Mouse (Mus musculus) lung, embryonic 16.5 days (tissue): Measurements from ENCODE around the gene Cenpx. TPM values are rescaled to one million over a fixed set of nuclear protein-coding genes. Genes with fewer than 3 reads are reported as not detected.
"Not testable (repeated sequence)": the region's sequence is repeated elsewhere in the genome, so short reads cannot be mapped to it uniquely, and the experiment has no call there.

Source experiments
- ATAC-seq: fragments of 200-750 bp; cut with Nextera tagmentation; 2 replicates; pipeline ENCODE4 v1.8.0; 2017; ENCODE audit warnings: low read depth, mild to moderate bottlenecking, moderate library complexity
- H3K27ac ChIP-seq: fragments of 300-500 bp; sonication (generic); 2 replicates; pipeline ENCODE4 v1.5.1; 2014; ENCODE audit warnings: mild to moderate bottlenecking, control low read depth, low read length
- H3K27me3 ChIP-seq: fragments of 300-500 bp; sonication (generic); 2 replicates; pipeline ENCODE4 v1.6.1; 2014; ENCODE audit warnings: low read depth, low read length, mixed read lengths; ENCODE audit not compliant: control insufficient read depth, insufficient read depth
- H3K36me3 ChIP-seq: fragments of 300-500 bp; sonication (generic); 2 replicates; pipeline ENCODE4 v1.6.1; 2014; ENCODE audit warnings: low read length; ENCODE audit not compliant: control insufficient read depth, insufficient read depth
- H3K4me1 ChIP-seq: fragments of 300-500 bp; sonication (generic); replicated peaks from 2 replicates; pipeline ENCODE4 v1.6.1; 2014; ENCODE audit warnings: low read length, mixed read lengths; ENCODE audit not compliant: control insufficient read depth, insufficient read depth
- H3K4me2 ChIP-seq: fragments of 300-500 bp; sonication (generic); 2 replicates; pipeline ENCODE4 v1.6.1; 2014; ENCODE audit warnings: low read depth, low read length, control low read depth
- H3K4me3 ChIP-seq: fragments of 300-500 bp; sonication (generic); 2 replicates; pipeline ENCODE4 v1.5.1; 2014; ENCODE audit warnings: mild to moderate bottlenecking, low read length, control low read depth
- H3K9ac ChIP-seq: fragments of 300-500 bp; sonication (generic); 2 replicates; pipeline ENCODE4 v1.6.1; 2014; ENCODE audit warnings: low read length, control low read depth
- H3K9me3 ChIP-seq: fragments of 300-500 bp; sonication (generic); 2 replicates; pipeline ENCODE4 v1.6.1; 2016; ENCODE audit warnings: low read length; ENCODE audit not compliant: control insufficient read depth
- WGBS: fragments of 180-500 bp; shearing (Covaris S2); extraction: QIAGEN DNeasy Blood & Tissue Kit; methylation state at CpG from one replicate; pipeline ENCODE4 v1.1.7; 2014; 5-methylcytosine and 5-hydroxymethylcytosine counted together
- polyA plus RNA-seq: library from polyadenylated mRNA; unstranded; fragments of >200 nt; fragmentation: Nextera tagmentation; extraction: Ambion mirVana; gene quantifications from 2 replicates; pipeline ENCODE4 v1.2.1, GENCODE M21; 2015

The Cenpx gene
- polyA plus RNA-seq, 1 experiment from 2014 or later: 170 TPM

DNA sequence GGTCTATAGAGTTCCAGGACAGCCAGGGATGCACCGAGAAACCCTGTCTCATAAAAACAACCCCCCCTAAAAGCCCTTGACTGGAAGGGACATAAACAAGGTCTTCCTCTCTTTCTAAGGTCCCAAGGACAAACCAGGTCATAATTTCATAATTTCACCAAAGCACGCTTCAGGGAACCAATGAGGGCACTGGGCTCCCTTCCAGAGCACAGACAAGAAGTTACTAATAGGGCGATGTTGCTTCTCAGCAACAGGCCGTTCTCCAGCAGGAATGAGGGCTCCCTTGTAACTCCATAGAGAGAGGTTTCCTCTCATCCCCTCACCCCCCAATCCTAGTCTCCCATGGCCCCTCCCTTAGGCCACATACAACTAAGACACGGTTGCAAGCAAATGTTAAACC lies 27.4 kb upstream of the Cenpx start:
- no peaks in the 10 kb centered on the region for H3K9me3 ChIP-seq
- no peak overlapping the region for H3K9ac ChIP-seq
- no peak for ATAC-seq
- WGBS: 79% methylated on average over 5 of the region's 5 CpGs
- no peak overlapping the region for H3K4me3 ChIP-seq
- no peaks in the 10 kb centered on the region for H3K27me3 ChIP-seq
- H3K36me3 ChIP-seq: no peaks in the 10 kb centered on the region
- no peak overlapping the region for H3K27ac ChIP-seq
- H3K4me1 ChIP-seq: no peaks in the 10 kb centered on the region
- no peak overlapping the region for H3K4me2 ChIP-seq

DNA sequence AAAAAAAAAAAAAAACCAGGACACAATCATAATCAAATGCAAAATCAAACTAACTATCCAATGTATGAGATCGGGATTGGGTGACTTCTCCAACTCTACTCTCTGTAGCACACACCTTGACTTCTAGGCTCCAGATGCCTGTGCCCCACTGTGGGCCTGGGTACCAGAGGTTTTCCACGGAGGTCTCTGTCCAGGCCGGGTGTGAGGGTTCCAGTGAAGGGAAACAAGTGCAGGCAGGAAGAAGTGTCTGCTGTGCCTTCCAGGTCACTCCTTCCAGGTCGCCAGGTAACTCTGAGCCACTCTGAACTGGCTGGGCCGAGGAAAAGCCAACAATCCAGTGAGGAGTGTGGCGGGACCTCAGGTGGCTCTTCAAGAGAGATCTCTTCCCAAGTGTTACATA lies 22.9 kb upstream of the Cenpx start:
- 63% methylated on average over 6 of the region's 6 CpGs for WGBS
- no peak for ATAC-seq
- H3K4me3 ChIP-seq: no peak overlapping the region
- peaks cover 11% of the 10 kb centered on the region for H3K4me1 ChIP-seq
- H3K27me3 ChIP-seq: no peaks in the 10 kb centered on the region
- no peak overlapping the region for H3K4me2 ChIP-seq
- no peak overlapping the region for H3K9ac ChIP-seq
- no peak overlapping the region for H3K27ac ChIP-seq
- no peaks in the 10 kb centered on the region for H3K9me3 ChIP-seq
- no peaks in the 10 kb centered on the region for H3K36me3 ChIP-seq

DNA sequence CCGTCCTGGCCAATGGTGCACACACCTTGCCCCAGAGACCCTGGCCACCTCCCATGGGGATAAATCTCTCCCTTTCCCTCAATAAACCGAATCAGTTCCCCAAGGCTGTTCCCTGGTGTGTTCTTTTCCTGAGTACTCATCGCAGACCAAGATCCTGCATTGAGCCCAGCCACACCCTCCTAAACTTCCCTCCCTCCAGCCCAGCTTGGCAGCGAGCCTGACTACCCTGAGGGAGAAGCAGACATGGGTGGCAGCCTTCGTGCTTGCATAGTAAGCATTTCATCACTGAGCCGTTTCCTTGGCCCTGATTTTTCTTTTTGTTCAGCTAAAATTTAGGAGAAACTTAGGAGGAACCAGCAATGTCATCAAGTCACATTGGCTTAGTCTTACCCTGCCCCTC lies 20.0 kb upstream of the Cenpx start:
- Histone ChIP-seq H3K4me1 (peaks cover 17% of the 10 kb centered on the region), H3K4me2 (no peak overlapping the region), H3K27ac (peak overlapping the region; percentile 70; the same call in 1 of the 2 replicates), H3K36me3 (no peaks in the 10 kb centered on the region), H3K4me3 (no peak overlapping the region), H3K27me3 (no peaks in the 10 kb centered on the region), H3K9ac (no peak overlapping the region), H3K9me3 (no peaks in the 10 kb centered on the region)
- 30% methylated on average over 6 of the region's 6 CpGs for WGBS
- ATAC-seq: peak; percentile 37; the same call in 1 of the 2 replicates

DNA sequence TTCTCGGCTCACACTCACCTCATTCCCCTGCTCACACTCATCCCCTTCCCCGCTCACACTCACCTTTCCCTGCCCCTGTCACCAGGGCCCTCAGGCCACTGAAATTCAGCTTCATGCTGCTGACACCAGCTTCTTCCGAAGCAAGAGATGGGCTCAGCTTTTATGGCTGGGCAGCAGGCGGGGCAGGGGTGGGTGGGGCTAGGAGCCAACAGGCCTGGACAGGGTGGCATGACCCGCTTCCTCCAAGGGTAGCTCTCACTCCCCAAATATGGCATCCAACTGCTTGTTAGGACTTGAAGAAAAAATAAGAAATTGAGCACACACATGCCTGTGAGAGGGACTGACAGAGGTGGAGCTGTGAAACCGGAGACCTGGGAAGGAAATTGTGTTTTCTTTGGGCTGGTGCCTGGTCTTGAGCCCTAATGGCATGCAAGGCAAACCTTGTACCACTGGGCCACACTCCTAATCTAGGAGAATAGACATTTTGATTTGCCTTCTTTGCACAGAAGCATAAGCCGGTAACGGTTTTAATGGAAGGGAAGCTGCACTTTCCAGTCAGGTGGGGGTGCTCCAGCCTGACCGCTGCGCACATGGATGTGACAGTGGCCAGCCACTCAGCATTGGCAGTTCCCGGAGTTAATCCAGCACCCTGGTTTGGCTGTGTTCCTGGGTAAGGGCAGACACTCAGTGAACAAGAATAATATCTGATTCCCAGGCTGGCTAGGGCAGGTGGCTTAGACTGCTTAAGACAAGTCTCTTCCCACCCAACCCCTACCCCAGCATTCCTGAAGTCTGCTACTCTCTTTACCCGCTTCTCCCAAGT lies 18.5 kb upstream of the Cenpx start, which contains the start of gene Cbr2:
Cbr2 (minus strand) TSS at position 257 of the 823 bp plus-strand sequence.
- H3K27me3 ChIP-seq: no peaks in the 10 kb centered on the region
- no peaks in the 10 kb centered on the region for H3K9me3 ChIP-seq
- ATAC-seq: no peak
- no peak within 1 kb of the TSS for H3K9ac ChIP-seq
- peak within 1 kb of the TSS; percentile 70 for H3K27ac ChIP-seq
- no peak within 1 kb of the TSS for H3K4me3 ChIP-seq
- no peaks in the 10 kb centered on the region for H3K36me3 ChIP-seq
- WGBS: 68% methylated on average over 12 of the region's 12 CpGs
- H3K4me2 ChIP-seq: no peak within 1 kb of the TSS
- peaks cover 17% of the 10 kb centered on the region for H3K4me1 ChIP-seq

DNA sequence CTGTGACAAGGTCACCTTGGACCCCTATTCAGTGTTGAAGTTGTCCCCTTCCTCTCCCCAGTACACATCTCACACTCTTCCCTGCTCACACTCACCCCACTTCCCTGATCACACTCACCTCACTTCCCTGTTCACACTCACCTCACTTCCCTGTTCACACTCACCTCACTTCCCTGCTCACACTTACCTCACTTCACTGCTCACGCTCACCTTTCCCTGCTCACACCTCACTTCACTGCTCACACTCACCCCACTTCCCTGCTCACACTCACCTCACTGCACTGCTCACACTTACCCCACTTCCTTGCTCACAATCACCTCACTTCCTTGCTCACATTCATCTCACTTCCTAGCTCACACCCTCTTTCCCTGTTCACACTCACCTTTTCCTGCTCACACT lies 17.9 kb upstream of the Cenpx start:
- H3K4me2 ChIP-seq: no peak overlapping the region
- H3K36me3 ChIP-seq: no peaks in the 10 kb centered on the region
- H3K27ac ChIP-seq: 0 out of 2 replicates have a peak overlapping the region, but pooled peaks have one; percentile 7
- H3K27me3 ChIP-seq: no peaks in the 10 kb centered on the region
- no peak for ATAC-seq
- H3K4me3 ChIP-seq: no peak overlapping the region
- H3K9ac ChIP-seq: no peak overlapping the region
- 80% methylated on average over 1 of the region's 1 CpGs for WGBS
- H3K9me3 ChIP-seq: no peaks in the 10 kb centered on the region
- H3K4me1 ChIP-seq: peaks cover 22% of the 10 kb centered on the region

DNA sequence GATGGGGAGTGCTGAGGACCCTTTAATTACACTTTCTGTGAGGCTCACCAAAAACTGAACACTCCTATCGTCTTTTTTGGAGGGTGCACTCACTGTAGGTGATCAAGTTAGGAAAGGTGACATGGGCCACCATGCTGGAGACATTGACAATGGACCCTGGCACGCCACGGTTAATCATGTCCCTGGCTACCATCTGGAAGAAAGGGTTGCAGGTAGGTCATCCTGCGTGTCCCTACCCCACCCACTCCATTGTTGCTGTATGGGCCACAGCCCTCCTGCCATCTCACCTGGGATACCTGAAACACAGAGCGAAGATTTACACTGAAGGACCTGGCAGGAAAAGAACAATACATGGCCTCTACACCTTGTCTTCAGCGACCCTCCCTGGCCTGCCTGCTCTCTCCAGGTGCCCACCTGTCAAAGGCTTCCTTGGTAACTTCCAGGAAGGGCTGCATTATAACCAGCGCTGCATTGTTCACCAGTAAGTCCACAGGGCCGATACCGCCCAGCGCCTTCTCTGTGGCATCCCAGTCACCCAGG lies 16.9 kb upstream of the Cenpx start:
- Histone ChIP-seq H3K9ac (no peak overlapping the region), H3K9me3 (no peaks in the 10 kb centered on the region), H3K4me2 (no peak overlapping the region), H3K4me3 (no peak overlapping the region), H3K36me3 (no peaks in the 10 kb centered on the region), H3K27me3 (no peaks in the 10 kb centered on the region), H3K27ac (no peak overlapping the region), H3K4me1 (peaks cover 25% of the 10 kb centered on the region)
- no peak for ATAC-seq
- 85% methylated on average over 10 of the region's 10 CpGs for WGBS

DNA sequence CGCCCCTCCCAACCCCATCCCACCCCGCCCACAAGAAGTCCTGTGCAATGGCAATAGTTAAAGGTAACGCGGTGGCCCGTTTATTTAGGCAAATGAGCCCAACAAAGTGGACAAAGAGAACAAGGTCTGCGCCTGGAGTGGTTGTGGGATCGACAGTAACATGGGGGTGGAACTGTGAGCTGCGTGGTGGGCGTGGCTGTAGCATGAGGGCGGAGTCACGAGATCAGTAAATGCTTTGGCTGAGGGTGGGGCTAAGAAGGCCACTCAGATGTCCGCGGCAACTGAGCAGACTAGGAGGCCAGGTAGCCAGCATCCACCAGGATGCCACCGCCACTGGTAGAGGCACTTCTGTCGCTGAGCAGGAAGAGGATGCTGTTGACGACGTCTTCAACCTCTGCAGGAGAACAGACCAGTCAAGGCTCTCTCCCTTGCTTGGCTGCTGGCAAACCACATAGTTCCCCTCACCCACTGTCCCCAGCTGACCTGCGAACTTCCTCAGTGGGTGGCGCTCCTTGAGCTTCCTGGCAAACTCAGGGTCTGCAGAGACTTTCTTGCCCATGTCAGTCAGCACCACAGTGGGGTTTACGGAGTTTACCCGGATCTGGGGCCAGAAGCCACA lies 16.0 kb upstream of the Cenpx start:
- H3K4me1 ChIP-seq: peaks cover 25% of the 10 kb centered on the region
- H3K4me2 ChIP-seq: peak overlapping the region; percentile 41
- peak overlapping the region; percentile 31; the same call in 1 of the 2 replicates for H3K27ac ChIP-seq
- not testable (repeated sequence) for H3K27me3 ChIP-seq, H3K4me3 ChIP-seq, H3K9me3 ChIP-seq, H3K36me3 ChIP-seq
- 4% methylated on average over 18 of the region's 21 CpGs for WGBS
- ATAC-seq: 0 out of 2 replicates have a peak, but pooled peaks have one; percentile 39
- H3K9ac ChIP-seq: 0 out of 2 replicates have a peak overlapping the region, but pooled peaks have one; percentile 20

DNA sequence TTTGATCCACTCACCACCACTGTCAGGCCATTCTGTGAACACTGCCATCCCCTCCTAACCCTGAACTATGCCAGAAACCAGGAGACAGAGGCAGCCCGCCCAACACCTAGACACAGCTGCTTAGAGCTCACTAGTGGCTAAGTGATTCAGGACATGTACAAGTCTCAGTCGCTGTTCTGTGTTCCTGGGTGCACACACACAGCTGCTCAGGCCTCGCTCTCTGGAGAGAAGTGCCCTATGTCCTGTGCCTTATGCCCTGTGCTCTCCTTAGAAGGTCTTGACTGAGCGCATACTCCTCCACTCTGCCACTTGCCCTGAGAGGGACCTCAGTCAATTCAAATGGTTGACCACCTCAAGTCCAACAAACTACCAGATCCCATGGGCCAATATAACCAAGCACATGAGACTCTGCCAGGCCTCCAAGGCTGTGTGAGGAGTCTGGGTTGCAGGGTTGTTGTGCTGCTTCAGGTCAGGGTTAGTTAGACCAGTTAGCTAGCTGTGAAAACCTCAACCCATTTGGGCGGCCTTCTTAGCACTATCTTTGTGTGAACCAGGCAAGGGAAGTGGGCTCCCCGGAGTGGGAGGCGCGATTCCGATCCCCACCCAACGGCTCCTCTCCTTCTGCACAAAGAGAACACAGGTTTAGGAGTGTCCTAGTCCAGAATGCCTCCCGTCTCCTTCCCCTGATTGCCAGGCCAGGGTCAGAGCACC lies 15.1 kb upstream of the Cenpx start:
- H3K9ac ChIP-seq: 0 out of 2 replicates have a peak overlapping the region, but pooled peaks have one; percentile 20
- H3K4me3 ChIP-seq: no peak overlapping the region
- H3K9me3 ChIP-seq: no peaks in the 10 kb centered on the region
- no peaks in the 10 kb centered on the region for H3K36me3 ChIP-seq
- no peak for ATAC-seq
- 70% methylated on average over 11 of the region's 11 CpGs for WGBS
- H3K4me1 ChIP-seq: peaks cover 25% of the 10 kb centered on the region
- peak overlapping the region; percentile 31 for H3K27ac ChIP-seq
- H3K27me3 ChIP-seq: no peaks in the 10 kb centered on the region
- peak overlapping the region; percentile 41; the same call in 1 of the 2 replicates for H3K4me2 ChIP-seq

DNA sequence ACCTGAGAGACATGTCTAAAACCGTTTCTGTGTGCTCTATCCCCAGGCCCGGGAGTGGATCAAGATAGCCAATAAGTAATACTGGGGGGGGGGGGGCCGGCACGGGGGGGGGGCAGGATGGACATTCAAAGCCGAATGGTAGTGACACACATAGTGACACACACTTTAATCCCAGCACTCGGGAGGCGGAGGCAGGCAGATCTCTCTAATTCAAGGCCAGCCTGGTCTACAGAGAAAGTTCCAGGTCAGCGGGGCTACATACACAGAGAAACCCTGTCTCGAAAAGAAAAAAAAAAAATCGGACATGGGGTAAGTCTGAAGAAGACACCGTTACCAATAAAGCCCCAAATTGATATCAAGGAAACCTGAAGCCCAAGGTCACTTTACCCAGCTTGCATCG lies 14.0 kb upstream of the Cenpx start:
- Histone ChIP-seq H3K27me3 (peaks cover 2% of the 10 kb centered on the region; the same call in 1 of the 2 replicates), H3K4me1 (peaks cover 16% of the 10 kb centered on the region), H3K4me2 (no peak overlapping the region), H3K4me3 (no peak overlapping the region), H3K9me3 (no peaks in the 10 kb centered on the region), H3K9ac (no peak overlapping the region), H3K27ac (no peak overlapping the region), H3K36me3 (no peaks in the 10 kb centered on the region)
- no peak for ATAC-seq
- WGBS: 48% methylated on average over 12 of the region's 12 CpGs
